Mouse (Mus musculus) lung, adult 2 months (tissue): ENCODE results near the gene Cox14. TPM values are rescaled to one million over a fixed set of nuclear protein-coding genes. Genes with fewer than 3 reads are reported as not detected.
"Not testable (repeated sequence)": the region's sequence is repeated elsewhere in the genome, so short reads cannot be mapped to it uniquely, and the experiment has no call there.

Source experiments
- DNase-seq: peaks from one replicate; pipeline ENCODE4 v3.0.0; 2022
- H3K4me1 ChIP-seq: fragments of 200-500 bp; 2 replicates; pipeline ENCODE4 v1.6.1; 2011; ENCODE audit warnings: low read length; ENCODE audit not compliant: control insufficient read depth, insufficient read depth
- H3K4me3 ChIP-seq: fragments of 200-500 bp; replicated peaks from 2 replicates; pipeline ENCODE3; 2011; ENCODE audit warnings: low read depth, mild to moderate bottlenecking, control low read depth, low read length; ENCODE audit errors: extremely low read depth
- CTCF ChIP-seq: fragments of 200-500 bp; IDR thresholded peaks from 2 replicates; pipeline ENCODE4 v1.5.1; 2011; ENCODE audit warnings: mild to moderate bottlenecking, low read length, control low read depth; ENCODE audit not compliant: insufficient read depth
- POLR2A ChIP-seq: fragments of 200-500 bp; IDR thresholded peaks from 2 replicates; pipeline ENCODE4 v1.6.1; 2011; ENCODE audit warnings: low read depth, mild to moderate bottlenecking, control low read depth, low read length, borderline replicate concordance; ENCODE audit errors: extremely low read depth
- WGBS: fragments of 180-500 bp; shearing (Covaris S2); methylation state at CpG from one replicate; pipeline ENCODE4 v1.1.7; 2018; 5-methylcytosine and 5-hydroxymethylcytosine counted together
- polyA plus RNA-seq: library from polyadenylated mRNA; depleted of rRNA; stranded (reverse); fragments of >200 nt; gene quantifications from 2 replicates; pipeline ENCODE4 v1.2.3, GENCODE M21; 2012

Gene Cox14
- polyA plus RNA-seq, 1 experiment = 168 TPM

DNA sequence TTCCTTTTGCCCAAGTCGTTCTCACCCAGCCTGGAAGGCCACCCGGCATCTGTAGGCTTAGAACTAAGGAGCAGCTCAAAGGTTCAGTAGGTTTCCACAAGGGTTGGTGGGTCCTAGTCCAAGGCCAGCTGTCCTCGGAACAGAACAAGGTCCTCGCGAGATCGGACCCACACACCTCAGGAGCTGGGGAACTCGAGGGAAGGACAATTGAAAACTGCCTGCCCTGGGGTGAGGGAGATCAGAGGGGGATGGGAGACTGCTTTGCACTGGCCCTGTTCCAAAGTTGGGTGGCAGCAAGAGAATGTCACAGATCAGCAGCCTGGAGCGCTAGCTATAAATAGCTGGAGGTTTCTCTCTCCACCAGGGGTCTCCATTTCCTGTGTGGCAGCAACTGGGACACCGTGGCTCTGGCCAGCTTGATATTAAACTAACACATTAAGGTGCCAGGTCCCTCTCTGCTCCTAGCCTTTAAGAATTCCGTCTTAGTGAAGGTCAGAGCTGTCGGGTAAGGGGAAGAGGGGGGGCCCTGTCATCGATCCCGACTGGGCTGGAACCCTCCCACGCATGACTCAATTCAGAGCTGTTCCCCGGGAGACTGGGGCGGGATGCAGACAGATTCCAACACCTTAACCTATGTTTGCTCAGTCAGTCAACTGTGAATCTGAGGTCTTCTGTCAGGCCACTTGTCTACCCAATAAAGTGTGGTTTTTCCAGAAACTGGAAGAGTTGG, 961 bp upstream of the Cox14 start:
- DNase-seq = peak; percentile 64
- peaks cover 17% of the 10 kb centered on the region for H3K4me1 ChIP-seq
- 5% methylated on average over 16 of the region's 16 CpGs for WGBS
- H3K4me3 ChIP-seq = no peak overlapping the region
- TF ChIP-seq CTCF (peak; percentile 41; the same call in 1 of the 2 replicates), POLR2A (no peak)

DNA sequence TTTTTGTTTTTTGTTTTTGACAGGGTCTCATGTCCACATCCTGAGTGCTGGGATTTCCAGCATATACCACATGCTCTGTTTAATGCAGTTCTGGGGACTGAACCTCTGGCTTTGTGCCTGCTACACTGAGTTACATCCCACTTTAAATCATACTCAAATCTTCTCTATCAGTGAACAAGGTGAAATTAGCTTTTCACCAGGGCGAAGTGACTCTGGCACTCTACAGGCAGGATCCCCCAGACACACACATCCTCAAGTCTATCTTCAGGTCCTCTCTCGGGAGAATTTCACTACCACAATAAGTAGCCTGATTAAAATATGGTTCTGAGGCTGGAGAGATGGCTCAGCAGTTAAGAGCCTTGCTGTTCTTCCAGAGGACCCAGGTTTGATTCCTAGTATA, 1.1 kb downstream of the Cox14 start:
- no peak for DNase-seq
- TF ChIP-seq CTCF (no peak), POLR2A (no peak)
- Histone ChIP-seq H3K4me1 (peaks cover 17% of the 10 kb centered on the region), H3K4me3 (no peak overlapping the region)
- 55% methylated on average over 2 of the region's 2 CpGs for WGBS

DNA sequence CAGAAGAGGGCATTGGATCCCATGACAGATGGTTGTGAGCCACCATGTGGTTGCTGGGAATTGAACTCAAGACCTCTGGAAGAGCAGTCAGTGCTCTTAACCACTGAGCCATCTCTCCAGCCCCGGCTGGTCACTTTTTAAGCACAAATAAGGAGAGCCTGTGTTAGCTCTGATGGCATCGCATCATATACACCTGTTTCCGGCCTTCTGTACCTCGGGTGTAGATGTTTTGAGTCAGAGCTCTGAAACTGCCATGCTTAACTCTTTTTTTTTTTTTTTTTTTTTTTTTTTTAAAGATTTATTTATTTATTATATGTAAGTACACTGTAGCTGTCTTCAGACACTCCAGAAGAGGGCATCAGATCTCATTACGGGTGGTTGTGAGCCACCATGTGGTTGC, 1.6 kb downstream of the Cox14 start:
- peaks cover 17% of the 10 kb centered on the region for H3K4me1 ChIP-seq
- H3K4me3 ChIP-seq, DNase-seq: not testable (repeated sequence)
- WGBS = 93% methylated on average over 5 of the region's 5 CpGs

DNA sequence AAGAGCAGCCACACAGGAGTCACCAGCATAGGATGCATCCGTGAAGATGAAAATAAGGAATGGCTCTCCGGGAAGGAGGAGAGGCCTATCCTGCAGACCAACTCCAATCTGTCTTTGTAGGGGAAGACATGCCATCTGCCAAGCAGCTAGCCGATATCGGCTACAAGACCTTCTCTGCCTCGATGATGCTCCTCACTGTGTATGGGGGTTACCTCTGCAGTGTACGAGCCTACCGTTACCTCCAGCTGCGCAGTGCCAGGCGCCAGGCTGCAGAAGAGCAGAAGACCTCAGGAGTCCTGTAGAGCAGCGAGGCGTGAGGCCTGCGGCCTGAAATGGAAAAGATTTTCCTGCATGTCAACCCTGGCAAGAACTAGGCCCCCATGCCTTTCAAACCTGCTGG, 2.1 kb downstream of the Cox14 start:
- no peak for TF ChIP-seq POLR2A
- Histone ChIP-seq H3K4me3 (no peak overlapping the region), H3K4me1 (peaks cover 17% of the 10 kb centered on the region)
- DNase-seq = no peak
- WGBS = 95% methylated on average over 12 of the region's 12 CpGs

DNA sequence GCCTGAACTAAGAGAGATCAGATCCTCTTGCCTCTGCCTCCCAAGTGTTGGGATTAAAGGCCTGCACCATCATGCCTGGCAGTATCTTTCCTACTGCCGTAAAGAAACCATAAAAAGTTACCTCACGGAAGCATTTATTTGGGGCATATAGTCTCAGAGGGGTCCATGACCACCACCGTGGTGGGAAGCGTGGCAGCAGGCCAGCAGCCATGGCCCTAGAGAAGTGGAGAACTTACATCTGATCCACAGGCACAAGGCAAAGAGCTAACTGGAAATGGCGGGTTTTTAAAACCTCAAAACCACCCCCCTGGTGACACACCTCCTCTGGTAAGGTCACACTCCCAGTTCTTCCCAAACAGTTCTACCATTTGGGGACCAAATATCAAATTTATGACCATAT, 2.8 kb downstream of the Cox14 start:
- TF ChIP-seq CTCF (no peak), POLR2A (no peak)
- DNase-seq = no peak
- H3K4me3 ChIP-seq = no peak overlapping the region
- WGBS = 94% methylated on average over 5 of the region's 5 CpGs
- peaks cover 13% of the 10 kb centered on the region for H3K4me1 ChIP-seq

DNA sequence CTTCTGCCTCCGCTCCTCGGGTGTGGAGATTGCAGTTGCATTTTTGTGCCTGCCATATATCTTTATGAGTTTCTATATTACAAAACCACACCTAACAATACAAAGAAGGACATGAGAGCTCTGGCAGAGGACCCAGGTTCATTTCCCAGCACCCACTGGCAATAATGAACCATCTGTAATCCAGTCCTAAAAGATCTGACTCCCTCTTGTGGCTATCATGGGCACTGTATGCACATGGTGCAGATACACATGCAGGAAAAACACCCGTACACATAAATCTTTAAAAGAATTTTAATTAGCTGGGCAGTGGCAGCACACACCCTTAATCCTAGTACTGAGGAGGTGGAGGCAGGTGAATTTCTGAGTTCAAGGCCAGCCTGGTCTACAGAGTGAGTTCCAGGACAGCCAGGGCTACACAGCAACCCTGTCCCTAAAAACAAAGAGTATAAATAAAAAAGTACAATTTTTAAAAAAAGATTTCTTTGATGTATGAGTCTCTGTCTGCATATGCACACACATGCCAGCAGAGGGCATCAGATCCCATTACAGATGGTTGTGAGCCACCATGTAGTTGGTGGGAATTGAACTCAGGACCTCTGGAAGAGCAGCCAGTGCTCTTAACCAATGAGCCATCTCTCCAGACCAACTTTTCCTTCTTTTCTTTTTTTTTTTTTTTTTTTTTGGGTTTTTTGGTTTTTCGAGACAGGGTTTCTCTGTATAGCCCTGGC, 3.8 kb downstream of the Cox14 start:
- H3K4me3 ChIP-seq = no peak overlapping the region
- no peak for DNase-seq
- no peak for TF ChIP-seq POLR2A
- H3K4me1 ChIP-seq = peaks cover 10% of the 10 kb centered on the region
- whole genome bisulfite sequencing = 92% methylated on average over 4 of the region's 4 CpGs

DNA sequence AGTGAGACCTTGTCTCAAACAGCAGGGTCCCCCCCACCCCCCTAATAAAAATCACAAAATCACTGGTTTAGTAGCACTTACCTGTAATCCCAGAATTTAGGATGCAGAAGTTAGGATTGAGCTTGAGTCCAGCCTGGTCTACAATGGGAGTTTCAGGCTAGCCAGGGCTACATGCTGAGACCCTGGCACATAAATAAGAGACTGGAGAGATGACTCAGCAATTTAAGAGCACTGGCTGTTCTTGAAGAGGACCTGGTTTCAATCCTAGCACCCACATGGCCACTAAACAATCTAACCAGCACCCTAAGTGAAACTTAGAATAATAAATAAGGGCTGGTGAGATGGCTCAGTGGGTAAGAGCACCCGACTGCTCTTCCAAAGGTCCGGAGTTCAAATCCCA, 5.7 kb downstream of the Cox14 start:
- Histone ChIP-seq H3K4me1 (peaks cover 2% of the 10 kb centered on the region; the same call in 1 of the 2 replicates), H3K4me3 (no peak overlapping the region)
- DNase-seq = no peak
- WGBS = 96% methylated on average over 2 of the region's 2 CpGs
- TF ChIP-seq POLR2A (no peak), CTCF (no peak)

DNA sequence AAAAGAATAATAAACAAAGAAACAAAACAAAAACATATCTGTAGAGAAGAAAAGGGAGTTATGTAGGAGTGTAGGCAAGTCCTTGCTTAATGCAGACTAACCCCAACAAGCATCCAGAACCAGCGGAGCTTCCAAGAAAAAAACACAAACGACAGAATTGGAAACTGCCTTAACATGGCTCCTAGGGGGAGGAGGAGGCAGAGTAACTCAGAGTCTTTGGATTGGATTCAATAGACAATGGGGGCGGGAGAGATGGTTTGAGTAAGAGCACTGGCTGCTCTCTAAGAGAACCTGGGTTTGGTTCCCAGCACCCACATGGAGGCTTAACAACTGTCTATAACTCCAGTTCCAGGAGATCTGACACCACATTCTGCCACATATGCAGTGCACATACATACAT, 6.3 kb downstream of the Cox14 start:
- DNase-seq = no peak
- Histone ChIP-seq H3K4me1 (no peaks in the 10 kb centered on the region), H3K4me3 (no peak overlapping the region)
- TF ChIP-seq POLR2A = no peak
- 90% methylated on average over 3 of the region's 3 CpGs for WGBS

DNA sequence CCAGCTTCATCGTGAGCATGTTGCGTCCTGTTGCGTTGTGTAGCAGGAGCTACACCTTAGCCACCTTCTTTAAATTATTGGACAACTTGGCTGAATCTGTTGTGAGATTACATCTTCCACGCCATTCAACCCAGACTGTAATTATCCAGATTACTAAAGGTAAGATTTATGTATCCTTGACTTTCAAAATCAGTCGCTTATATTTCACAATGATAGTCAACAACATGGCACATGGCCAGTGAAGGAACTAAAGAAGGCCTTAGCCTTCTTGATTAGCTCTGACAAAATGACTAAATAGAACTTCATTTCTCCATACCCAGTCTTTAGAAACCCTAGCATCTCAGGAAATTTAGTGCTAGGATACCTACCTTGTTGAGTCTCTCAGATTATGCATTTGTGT, 7.8 kb downstream of the Cox14 start:
- WGBS = 83% methylated on average over 5 of the region's 5 CpGs
- TF ChIP-seq POLR2A = no peak
- TF ChIP-seq CTCF = no peak
- H3K4me1 ChIP-seq = no peaks in the 10 kb centered on the region
- no peak overlapping the region for H3K4me3 ChIP-seq
- DNase-seq = no peak

DNA sequence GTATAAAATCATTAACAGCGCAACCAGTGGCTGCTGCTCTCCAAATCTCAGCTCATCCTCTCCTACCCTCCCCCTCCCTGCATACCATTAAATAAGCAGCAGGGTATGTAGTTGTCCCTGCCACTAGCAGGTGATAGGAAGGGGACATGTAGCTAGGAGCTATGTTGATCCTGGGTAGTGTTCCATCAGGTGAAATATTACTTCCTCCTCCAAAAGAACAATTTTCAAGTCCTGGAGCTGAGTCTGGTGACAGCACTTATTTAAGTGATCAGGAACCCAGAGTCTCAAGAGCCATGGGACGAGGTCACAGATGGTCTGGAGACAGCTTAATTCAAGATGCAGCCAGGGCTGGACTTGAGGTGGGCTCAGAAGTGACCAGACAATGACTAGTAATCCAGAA, 10.2 kb downstream of the Cox14 start:
- 94% methylated on average over 2 of the region's 2 CpGs for WGBS
- peak; percentile 100 for DNase-seq

More for the DNA sequence above, 10.2 kb downstream of the Cox14 start:
- H3K4me3 ChIP-seq = no peak overlapping the region
- H3K4me1 ChIP-seq = no peaks in the 10 kb centered on the region
- TF ChIP-seq CTCF = no peak
- no peak for TF ChIP-seq POLR2A
